Comparison of ENCODE assay signal across 10 mouse cellular contexts in genomic region chr17:8812228-8812865, GRCm38 (mm10).
DNase-seq lines count a peak whose midpoint lies in the region; ATAC-seq lines count a peak whose summit lies in the region.
"Had no signal": no experiment of that assay in that cellular context is flagged by ENCODE, and none has a peak within 500 bp of the region (broad histone marks: within the 10 kb centered on the region; RNA-seq: fewer than 3 reads in every experiment).

No protein-coding gene starts in this region.

- no peaks in the 10 kb centered on the region for H3K36me3 ChIP-seq in heart, embryonic 15.5 days
- H3K36me3 ChIP-seq in heart, embryonic 10.5 days: no peaks in the 10 kb centered on the region
- H3K36me3 ChIP-seq: limb, embryonic 15.5 days; neural tube, embryonic 12.5 days had no signal

- no peak overlapping the region for H3K4me3 ChIP-seq in heart, embryonic 15.5 days
- no peak overlapping the region for H3K4me3 ChIP-seq in heart, embryonic 10.5 days
- H3K4me3 ChIP-seq: limb, embryonic 15.5 days; neural tube, embryonic 12.5 days had no signal

- no peak overlapping the region for H3K9ac ChIP-seq in heart, embryonic 15.5 days
- H3K9ac ChIP-seq: limb, embryonic 15.5 days; neural tube, embryonic 12.5 days had no signal

- H3K27me3 ChIP-seq in heart, embryonic 15.5 days: peaks cover 22% of the 10 kb centered on the region
- peaks cover 38% of the 10 kb centered on the region for H3K27me3 ChIP-seq in heart, embryonic 10.5 days (ENCODE audit: insufficient read depth, poor library complexity, severe bottlenecking)
- H3K27me3 ChIP-seq: neural tube, embryonic 12.5 days had no signal

- no peaks in the 10 kb centered on the region for H3K9me3 ChIP-seq in heart, embryonic 15.5 days (replicated peaks)
- H3K9me3 ChIP-seq in heart, embryonic 10.5 days: no peaks in the 10 kb centered on the region
- H3K9me3 ChIP-seq: limb, embryonic 15.5 days; neural tube, embryonic 12.5 days had no signal

- WGBS in heart, embryonic 15.5 days: 33% methylated on average over 12 of the region's 12 CpGs
- 47% methylated on average over 12 of the region's 12 CpGs for WGBS in heart, embryonic 10.5 days

- peak; percentile 56 for DNase-seq in adrenal gland, postnatal 10 days
- DNase-seq in adrenal gland, postnatal 25 days: no peak
- no peak for DNase-seq in heart, embryonic 10.5 days (ENCODE audit: low spot score)
- peak; percentile 51 for DNase-seq in right cerebral cortex, adult 18-20 months
- DNase-seq in right cerebral cortex, postnatal 4 days: no peak
- DNase-seq in telencephalon, adult 2 months (ENCODE audit: low read depth, low spot score): peak; percentile 64

- H3K4me1 ChIP-seq in heart, embryonic 15.5 days (replicated peaks): peaks cover 7% of the 10 kb centered on the region; the same call in 1 of the 2 replicates
- peaks cover 6% of the 10 kb centered on the region; the same call in 1 of the 2 replicates for H3K4me1 ChIP-seq in heart, embryonic 10.5 days

- peak overlapping the region; percentile 0; the same call in 1 of the 2 replicates for H3K4me2 ChIP-seq in heart, embryonic 15.5 days
- H3K4me2 ChIP-seq: limb, embryonic 15.5 days; neural tube, embryonic 12.5 days had no signal

- H3K27ac ChIP-seq in heart, embryonic 15.5 days: no peak overlapping the region
- H3K27ac ChIP-seq in heart, embryonic 10.5 days: no peak overlapping the region
- H3K27ac ChIP-seq: limb, embryonic 15.5 days; neural tube, embryonic 12.5 days had no signal

- ATAC-seq in heart, embryonic 15.5 days (replicated peaks; ENCODE audit: insufficient number of reproducible peaks, insufficient read depth, low FRiP score, low read depth): no peak
- ATAC-seq in activated CD4-positive, CD25-positive, alpha-beta regulatory T cell, adult 4 months: no peak

Comparison
In these comparisons a context has a peak if more than half of its experiments do, and no peak if none do; other contexts are left out.
1. DNase-seq: peak in adrenal gland, postnatal 10 days (single experiment), right cerebral cortex, adult 18-20 months (single experiment) and telencephalon, adult 2 months (single experiment); none in adrenal gland, postnatal 25 days (single experiment), heart, embryonic 10.5 days (single experiment) and right cerebral cortex, postnatal 4 days (single experiment).